Mouse (Mus musculus) G1E-ER4 (cell line): ENCODE measurements around the gene Nrxn3. TPM values are rescaled to one million over a fixed set of nuclear protein-coding genes. Genes with fewer than 3 reads are reported as not detected.

Source experiments
- GATA1 ChIP-seq: IDR thresholded peaks from one replicate; pipeline ENCODE4 v1.8.0; 2012; ENCODE audit warnings: low read length, inconsistent platforms
- polyA plus RNA-seq: library from polyadenylated mRNA; stranded (reverse); fragments of >175 nt; gene quantifications from 2 replicates; pipeline ENCODE4 v1.2.3, GENCODE M21; 2012

Gene Nrxn3
- polyA plus RNA-seq, 1 experiment, result not detected

DNA sequence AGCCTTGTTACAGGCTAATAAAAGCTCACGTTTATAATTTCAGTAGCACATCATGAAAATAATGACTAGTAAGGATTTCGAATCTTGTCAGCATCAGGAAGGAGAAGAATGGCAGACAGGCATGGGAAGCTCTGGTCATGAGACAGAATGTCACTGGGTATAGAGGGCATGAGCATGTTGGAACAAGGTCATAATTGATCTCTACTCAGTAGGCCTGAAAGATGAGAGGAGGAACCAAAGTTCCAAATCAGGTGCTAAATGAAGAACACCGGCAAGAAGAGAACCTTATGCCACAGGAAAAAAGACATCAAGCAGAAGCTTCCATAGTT, 1615.5 kb downstream of the Nrxn3 start:
- TF ChIP-seq GATA1, result no peak
